Mouse (Mus musculus): ENCODE data around the gene Exoc3l.

- TF ChIP-seq CTCF (IDR thresholded peaks at IDR 0.05; ENCODE audit: low read depth): no peak
- no peak for TF ChIP-seq EP300 (optimal IDR thresholded peaks at IDR 0.05)
Measured at GRCm38 (mm10) chr8:105315073-105315769, 19.3 kb upstream of the Exoc3l start.

Measured in stomach, postnatal 0 days (tissue).